Comparison of ENCODE assay signal across 18 mouse cellular contexts in the genomic region with DNA sequence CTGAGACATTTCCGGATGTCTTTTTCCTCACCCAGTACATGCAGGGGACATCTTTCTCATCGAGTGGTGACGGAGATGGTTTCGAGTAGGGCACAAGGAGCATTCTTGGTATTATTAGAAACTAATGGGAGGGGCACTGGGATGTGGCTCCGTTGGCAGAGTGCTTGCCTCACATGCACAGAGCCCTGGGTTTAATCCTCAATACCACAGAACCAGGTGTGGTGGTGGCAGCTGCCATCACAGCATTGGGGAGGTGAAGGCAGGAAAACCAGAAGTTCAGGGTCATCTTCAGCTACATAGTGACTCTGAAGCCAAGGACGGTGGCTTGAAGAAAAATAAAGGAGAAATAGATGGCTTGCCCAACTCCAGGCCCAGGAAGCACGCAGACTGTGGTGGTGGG. TPM values are rescaled to one million over a fixed set of nuclear protein-coding genes. Genes with fewer than 3 reads are reported as not detected.
DNase-seq lines count a peak whose midpoint lies in the region; ATAC-seq and TF ChIP-seq lines count a peak whose summit lies in the region.
"Had no signal": no experiment of that assay in that cellular context is flagged by ENCODE, and none has a peak within 500 bp of the region (broad histone marks: within the 10 kb centered on the region; RNA-seq: fewer than 3 reads in every experiment).

No protein-coding gene starts in this region.

- H3K4me1 ChIP-seq in heart, embryonic 10.5 days, result peaks cover 76% of the 10 kb centered on the region
- peaks cover 54% of the 10 kb centered on the region for H3K4me1 ChIP-seq in kidney, embryonic 15.5 days
- H3K4me1 ChIP-seq in midbrain, embryonic 11.5 days (ENCODE audit: control insufficient read depth, insufficient read depth, low read length), result peaks cover 2% of the 10 kb centered on the region; the same call in 1 of the 2 replicates
- H3K4me1 ChIP-seq in midbrain, embryonic 16.5 days (ENCODE audit: control insufficient read depth, insufficient read depth, low read length), result no peaks in the 10 kb centered on the region
- peaks cover 27% of the 10 kb centered on the region for H3K4me1 ChIP-seq in thymus, adult 2 months (replicated peaks; ENCODE audit: control insufficient read depth, insufficient read depth, low read length)
- H3K4me1 ChIP-seq: midbrain, embryonic 13.5 days had no signal

- TF ChIP-seq CTCF in thymus, adult 2 months (IDR thresholded peaks at IDR 0.05; ENCODE audit: borderline replicate concordance, control insufficient read depth, extremely low read depth, insufficient read depth, low read length, poor library complexity), result no peak

- no peak for TF ChIP-seq POLR2A in thymus, adult 2 months (IDR thresholded peaks at IDR 0.05; ENCODE audit: control insufficient read depth, extremely low read depth, insufficient read depth, low read length, poor library complexity)

- H3K4me3 ChIP-seq in heart, embryonic 10.5 days, result no peak overlapping the region
- H3K4me3 ChIP-seq in kidney, embryonic 15.5 days (replicated peaks), result no peak overlapping the region
- H3K4me3 ChIP-seq in midbrain, embryonic 11.5 days (ENCODE audit: low read depth, low read length), result no peak overlapping the region
- H3K4me3 ChIP-seq in midbrain, embryonic 16.5 days (ENCODE audit: low read depth, low read length), result no peak overlapping the region
- H3K4me3 ChIP-seq in thymus, adult 2 months (ENCODE audit: control insufficient read depth, insufficient read depth, low read length), result no peak overlapping the region
- H3K4me3 ChIP-seq: midbrain, embryonic 13.5 days had no signal

- H3K36me3 ChIP-seq in heart, embryonic 10.5 days, result peaks cover 4% of the 10 kb centered on the region; the same call in 1 of the 2 replicates
- no peaks in the 10 kb centered on the region for H3K36me3 ChIP-seq in kidney, embryonic 15.5 days
- H3K36me3 ChIP-seq in midbrain, embryonic 11.5 days (ENCODE audit: control insufficient read depth, insufficient read depth, low read length), result no peaks in the 10 kb centered on the region
- no peaks in the 10 kb centered on the region for H3K36me3 ChIP-seq in midbrain, embryonic 16.5 days (ENCODE audit: control insufficient read depth, insufficient read depth, low read length)
- no peaks in the 10 kb centered on the region for H3K36me3 ChIP-seq in thymus, adult 2 months (ENCODE audit: control insufficient read depth, insufficient read depth, low read length)
- H3K36me3 ChIP-seq: G1E; midbrain, embryonic 13.5 days had no signal

- H3K27ac ChIP-seq in heart, embryonic 10.5 days, result peak overlapping the region; percentile 26; the same call in 1 of the 2 replicates
- H3K27ac ChIP-seq in kidney, embryonic 15.5 days, result 0 out of 2 replicates have a peak overlapping the region, but pooled peaks have one; percentile 16
- no peak overlapping the region for H3K27ac ChIP-seq in midbrain, embryonic 11.5 days (ENCODE audit: low read depth, low read length)
- no peak overlapping the region for H3K27ac ChIP-seq in midbrain, embryonic 16.5 days (ENCODE audit: low read length)
- H3K27ac ChIP-seq in thymus, adult 2 months (ENCODE audit: control insufficient read depth, insufficient read depth, low read length), result no peak overlapping the region
- H3K27ac ChIP-seq: midbrain, embryonic 13.5 days had no signal

- H3K4me2 ChIP-seq in kidney, embryonic 15.5 days, result no peak overlapping the region
- H3K4me2 ChIP-seq in midbrain, embryonic 11.5 days, result no peak overlapping the region
- no peak overlapping the region for H3K4me2 ChIP-seq in midbrain, embryonic 16.5 days (ENCODE audit: low read length)
- H3K4me2 ChIP-seq: midbrain, embryonic 13.5 days had no signal

- H3K9ac ChIP-seq in kidney, embryonic 15.5 days, result no peak overlapping the region
- no peak overlapping the region for H3K9ac ChIP-seq in midbrain, embryonic 11.5 days (ENCODE audit: low read length)
- H3K9ac ChIP-seq in midbrain, embryonic 16.5 days (ENCODE audit: low read depth, low read length), result no peak overlapping the region
- H3K9ac ChIP-seq: midbrain, embryonic 13.5 days had no signal

- ATAC-seq in kidney, embryonic 15.5 days (replicated peaks; ENCODE audit: low FRiP score), result no peak
- ATAC-seq in midbrain, embryonic 11.5 days (ENCODE audit: low FRiP score), result no peak
- no peak for ATAC-seq in midbrain, embryonic 16.5 days
- no peak for ATAC-seq in cerebellum, adult (ENCODE audit: insufficient number of reproducible peaks, low FRiP score, low TSS enrichment)
- ATAC-seq: activated CD4-positive, CD25-positive, alpha-beta regulatory T cell, adult 4 months; forebrain, embryonic 16.5 days; midbrain, embryonic 13.5 days had no signal

- no peaks in the 10 kb centered on the region for H3K9me3 ChIP-seq in heart, embryonic 10.5 days
- no peaks in the 10 kb centered on the region for H3K9me3 ChIP-seq in kidney, embryonic 15.5 days (replicated peaks)
- H3K9me3 ChIP-seq in midbrain, embryonic 11.5 days (ENCODE audit: control insufficient read depth, low read length), result no peaks in the 10 kb centered on the region
- no peaks in the 10 kb centered on the region for H3K9me3 ChIP-seq in midbrain, embryonic 16.5 days (replicated peaks; ENCODE audit: control insufficient read depth, low read length, poor library complexity, severe bottlenecking)
- H3K9me3 ChIP-seq: G1E; midbrain, embryonic 13.5 days had no signal

- DNase-seq in heart, embryonic 10.5 days (ENCODE audit: low spot score), result no peak
- DNase-seq in heart, adult 18-20 months, result no peak
- DNase-seq in kidney, postnatal 10 days, result no peak
- DNase-seq in midbrain, embryonic 11.5 days (ENCODE audit: low spot score, missing footprints), result peak; percentile 14
- no peak for DNase-seq in thymus, adult 2 months
- DNase-seq: adrenal gland, postnatal 10 days; cerebellum, postnatal 14 days had no signal

- WGBS in heart, embryonic 10.5 days, result 50% methylated on average over 7 of the region's 7 CpGs
- 83% methylated on average over 7 of the region's 7 CpGs for whole genome bisulfite sequencing in kidney, embryonic 15.5 days
- WGBS in midbrain, embryonic 11.5 days, result 83% methylated on average over 7 of the region's 7 CpGs
- 81% methylated on average over 7 of the region's 7 CpGs for WGBS in midbrain, embryonic 16.5 days
- 49% methylated on average over 7 of the region's 7 CpGs for WGBS in thymus, adult 2 months

- H3K27me3 ChIP-seq in heart, embryonic 10.5 days (ENCODE audit: insufficient read depth, poor library complexity, severe bottlenecking), result peaks cover 44% of the 10 kb centered on the region
- H3K27me3 ChIP-seq in kidney, embryonic 15.5 days, result peaks cover 5% of the 10 kb centered on the region
- peaks cover 3% of the 10 kb centered on the region for H3K27me3 ChIP-seq in midbrain, embryonic 11.5 days (ENCODE audit: control insufficient read depth, insufficient read depth, low read length)
- H3K27me3 ChIP-seq in midbrain, embryonic 16.5 days (ENCODE audit: control insufficient read depth, insufficient read depth, low read depth, low read length), result peaks cover 4% of the 10 kb centered on the region
- H3K27me3 ChIP-seq in thymus, adult 2 months (ENCODE audit: control insufficient read depth, insufficient read depth, low read length), result no peaks in the 10 kb centered on the region

RNA-seq across cellular contexts. Expression of a gene that starts 25.0 kb away (rescaled TPM):
- 0.63 and 1.3 TPM in 2 replicates for polyA plus RNA-seq in heart, embryonic 10.5 days (2016; fragmentation: Nextera tagmentation; extraction: Ambion mirVana)
- total RNA-seq in heart, adult 18-20 months (2021), result not detected
- 0.26 and 0.46 TPM in 2 replicates for polyA plus RNA-seq in kidney, embryonic 15.5 days (2015; fragmentation: Nextera tagmentation; extraction: Ambion mirVana)
- polyA plus RNA-seq in midbrain, embryonic 11.5 days (2014; fragmentation: Nextera tagmentation; extraction: Ambion mirVana), result 0.18 and 0.41 TPM in 2 replicates
- 0.46 and 0.50 TPM in 2 replicates for polyA plus RNA-seq in midbrain, embryonic 16.5 days (2015; fragmentation: Nextera tagmentation; extraction: Ambion mirVana)
- polyA plus RNA-seq in thymus, adult 2 months (2012; rRNA removed), result 0.11 and 0.26 TPM in 2 replicates
- total RNA-seq: G1E; gastrocnemius, postnatal 4 days; layer of hippocampus, postnatal 14 days had no signal
- polyA plus RNA-seq: activated CD4-positive, CD25-positive, alpha-beta regulatory T cell, adult 4 months; G1E; kidney, embryonic 16.5 days had no signal

RNA-seq across cellular contexts. Expression of a gene that starts 25.8 kb away (rescaled TPM):
- 0.99 and 1.1 TPM in 2 replicates for polyA plus RNA-seq in heart, embryonic 10.5 days (2016; fragmentation: Nextera tagmentation; extraction: Ambion mirVana)
- 1 to 10 TPM; 1.3 to 2.1 TPM for total RNA-seq in heart, adult 18-20 months (2021)
- polyA plus RNA-seq in kidney, embryonic 15.5 days (2015; fragmentation: Nextera tagmentation; extraction: Ambion mirVana), result 1.7 and 2.1 TPM in 2 replicates
- polyA plus RNA-seq in midbrain, embryonic 11.5 days (2014; fragmentation: Nextera tagmentation; extraction: Ambion mirVana), result 0.07 and 0.30 TPM in 2 replicates
- 0.09 and 0.17 TPM in 2 replicates for polyA plus RNA-seq in midbrain, embryonic 16.5 days (2015; fragmentation: Nextera tagmentation; extraction: Ambion mirVana)
- 1.0 and 1.6 TPM in 2 replicates for polyA plus RNA-seq in thymus, adult 2 months (2012; rRNA removed)
- polyA plus RNA-seq: neural tube, embryonic 14.5 days had no signal

RNA-seq across cellular contexts. Expression of a gene that starts 39.9 kb away (rescaled TPM):
- polyA plus RNA-seq in heart, embryonic 10.5 days (2016; fragmentation: Nextera tagmentation; extraction: Ambion mirVana), result 23.0 and 28.5 TPM in 2 replicates
- total RNA-seq in heart, adult 18-20 months (2021), result 10 to 100 TPM; 10.2 to 10.4 TPM
- polyA plus RNA-seq in kidney, embryonic 15.5 days (2015; fragmentation: Nextera tagmentation; extraction: Ambion mirVana), result 32.2 and 37.0 TPM in 2 replicates
- 25.5 TPM in 2 replicates for polyA plus RNA-seq in midbrain, embryonic 11.5 days (2014; fragmentation: Nextera tagmentation; extraction: Ambion mirVana)
- 19.8 and 20.8 TPM in 2 replicates for polyA plus RNA-seq in midbrain, embryonic 16.5 days (2015; fragmentation: Nextera tagmentation; extraction: Ambion mirVana)
- polyA plus RNA-seq in thymus, adult 2 months (2012; rRNA removed), result 68.2 and 74.3 TPM in 2 replicates

RNA-seq across cellular contexts. Expression of a gene that starts 42.6 kb away (rescaled TPM):
- polyA plus RNA-seq in heart, embryonic 10.5 days (2016; fragmentation: Nextera tagmentation; extraction: Ambion mirVana), result 552 and 644 TPM in 2 replicates
- 10 to 100 TPM; 83.3 to 87.1 TPM for total RNA-seq in heart, adult 18-20 months (2021)
- 272 and 294 TPM in 2 replicates for polyA plus RNA-seq in kidney, embryonic 15.5 days (2015; fragmentation: Nextera tagmentation; extraction: Ambion mirVana)
- 175 and 194 TPM in 2 replicates for polyA plus RNA-seq in midbrain, embryonic 11.5 days (2014; fragmentation: Nextera tagmentation; extraction: Ambion mirVana)
- polyA plus RNA-seq in midbrain, embryonic 16.5 days (2015; fragmentation: Nextera tagmentation; extraction: Ambion mirVana), result 58.4 and 61.4 TPM in 2 replicates
- 1,622 and 2,069 TPM in 2 replicates for polyA plus RNA-seq in thymus, adult 2 months (2012; rRNA removed)

Comparison
In these comparisons a context has a peak if more than half of its experiments do, and no peak if none do; other contexts are left out.
1. H3K27ac ChIP-seq: peak in heart, embryonic 10.5 days (single experiment) and kidney, embryonic 15.5 days (single experiment); none in midbrain, embryonic 11.5 days (single experiment), midbrain, embryonic 16.5 days (single experiment) and thymus, adult 2 months (single experiment).